Mouse (Mus musculus): ENCODE results near the gene Eif4b. TPM values are rescaled to one million over a fixed set of nuclear protein-coding genes. Genes with fewer than 3 reads are reported as not detected.
"Not testable (repeated sequence)": the region's sequence is repeated elsewhere in the genome, so short reads cannot be mapped to it uniquely, and the experiment has no call there.

Eif4b gene
- polyA plus RNA-seq, 1 experiment = 93.9 TPM

- Histone ChIP-seq H3K4me1 (ENCODE audit: control insufficient read depth, insufficient read depth, insufficient read length, low read length) (no peaks in the 10 kb centered on the region), H3K27ac (replicated peaks; ENCODE audit: low read depth, low read length) (no peak overlapping the region), H3K4me3 (ENCODE audit: insufficient read depth, low read depth, low read length) (no peak overlapping the region)
These were observed 7.8 kb upstream of the Eif4b start for GRCm38 (mm10) chr15:102065661-102066325.

- no peak overlapping the region for H3K4me3 ChIP-seq (ENCODE audit: insufficient read depth, low read depth, low read length)
- H3K4me1 ChIP-seq (ENCODE audit: control insufficient read depth, insufficient read depth, insufficient read length, low read length) = peaks cover 7% of the 10 kb centered on the region; the same call in 1 of the 2 replicates
- H3K27ac ChIP-seq (replicated peaks; ENCODE audit: low read depth, low read length) = no peak overlapping the region
These were observed 2.8 kb upstream of the Eif4b start for GRCm38 (mm10) chr15:102070476-102071467.

GRCm38 (mm10) chr15:102072963-102073558 is 512 bp upstream of the Eif4b start:
- H3K27ac ChIP-seq (replicated peaks; ENCODE audit: low read depth, low read length) = 0 out of 2 replicates have a peak overlapping the region, but pooled peaks have one; percentile 6
- H3K4me1 ChIP-seq (ENCODE audit: control insufficient read depth, insufficient read depth, insufficient read length, low read length) = peaks cover 7% of the 10 kb centered on the region; the same call in 1 of the 2 replicates
- H3K4me3 ChIP-seq (ENCODE audit: insufficient read depth, low read depth, low read length) = peak overlapping the region; percentile 28

GRCm38 (mm10) chr15:102074070-102074731 is 628 bp downstream of the Eif4b start:
- H3K27ac ChIP-seq (replicated peaks; ENCODE audit: low read depth, low read length) = peak overlapping the region; percentile 81
- H3K4me3 ChIP-seq (ENCODE audit: insufficient read depth, low read depth, low read length) = peak overlapping the region; percentile 86
- peaks cover 7% of the 10 kb centered on the region; the same call in 1 of the 2 replicates for H3K4me1 ChIP-seq (ENCODE audit: control insufficient read depth, insufficient read depth, insufficient read length, low read length)

- peaks cover 7% of the 10 kb centered on the region; the same call in 1 of the 2 replicates for H3K4me1 ChIP-seq (ENCODE audit: control insufficient read depth, insufficient read depth, insufficient read length, low read length)
- no peak overlapping the region for H3K27ac ChIP-seq (replicated peaks; ENCODE audit: low read depth, low read length)
- H3K4me3 ChIP-seq (ENCODE audit: insufficient read depth, low read depth, low read length) = peak overlapping the region; percentile 86
These were observed 1.5 kb downstream of the Eif4b start for GRCm38 (mm10) chr15:102074876-102075585.

GRCm38 (mm10) chr15:102077111-102077677 is 3.6 kb downstream of the Eif4b start:
- H3K4me3 ChIP-seq (ENCODE audit: insufficient read depth, low read depth, low read length) = no peak overlapping the region
- H3K27ac ChIP-seq (replicated peaks; ENCODE audit: low read depth, low read length) = no peak overlapping the region
- H3K4me1 ChIP-seq (ENCODE audit: control insufficient read depth, insufficient read depth, insufficient read length, low read length) = peaks cover 7% of the 10 kb centered on the region

GRCm38 (mm10) chr15:102079221-102079620 is 5.6 kb downstream of the Eif4b start:
- H3K4me3 ChIP-seq (ENCODE audit: insufficient read depth, low read depth, low read length) = no peak overlapping the region
- H3K4me1 ChIP-seq (ENCODE audit: control insufficient read depth, insufficient read depth, insufficient read length, low read length) = peaks cover 7% of the 10 kb centered on the region
- H3K27ac ChIP-seq (replicated peaks; ENCODE audit: low read depth, low read length) = no peak overlapping the region

- not testable (repeated sequence) for H3K27ac ChIP-seq (replicated peaks; ENCODE audit: low read depth, low read length); H3K4me3 ChIP-seq (ENCODE audit: insufficient read depth, low read depth, low read length); H3K4me1 ChIP-seq (ENCODE audit: control insufficient read depth, insufficient read depth, insufficient read length, low read length)
These were observed 6.4 kb downstream of the Eif4b start for GRCm38 (mm10) chr15:102079924-102080323.

- H3K4me1 ChIP-seq (ENCODE audit: control insufficient read depth, insufficient read depth, insufficient read length, low read length) = peaks cover 2% of the 10 kb centered on the region; the same call in 1 of the 2 replicates
- no peak overlapping the region for H3K27ac ChIP-seq (replicated peaks; ENCODE audit: low read depth, low read length)
These were observed 6.9 kb downstream of the Eif4b start for GRCm38 (mm10) chr15:102080429-102080828.

GRCm38 (mm10) chr15:102082148-102082547 is 8.6 kb downstream of the Eif4b start:
- Histone ChIP-seq H3K27ac (replicated peaks; ENCODE audit: low read depth, low read length) (no peak overlapping the region), H3K4me1 (ENCODE audit: control insufficient read depth, insufficient read depth, insufficient read length, low read length) (no peaks in the 10 kb centered on the region; the same call in 1 of the 2 replicates), H3K4me3 (ENCODE audit: insufficient read depth, low read depth, low read length) (no peak overlapping the region)

More at GRCm38 (mm10) chr15:102080429-102080828, 6.9 kb downstream of the Eif4b start:
- H3K4me3 ChIP-seq (ENCODE audit: insufficient read depth, low read depth, low read length) = no peak overlapping the region

GRCm38 (mm10) chr15:102083028-102083427 is 9.5 kb downstream of the Eif4b start:
- H3K4me1 ChIP-seq (ENCODE audit: control insufficient read depth, insufficient read depth, insufficient read length, low read length) = no peaks in the 10 kb centered on the region; the same call in 1 of the 2 replicates
- H3K27ac ChIP-seq (replicated peaks; ENCODE audit: low read depth, low read length) = no peak overlapping the region
- H3K4me3 ChIP-seq (ENCODE audit: insufficient read depth, low read depth, low read length) = no peak overlapping the region

- Histone ChIP-seq H3K4me1 (ENCODE audit: control insufficient read depth, insufficient read depth, insufficient read length, low read length) (peaks cover 8% of the 10 kb centered on the region), H3K4me3 (ENCODE audit: insufficient read depth, low read depth, low read length) (no peak overlapping the region), H3K27ac (replicated peaks; ENCODE audit: low read depth, low read length) (no peak overlapping the region)
These were observed 16.5 kb downstream of the Eif4b start for GRCm38 (mm10) chr15:102089914-102090585.

GRCm38 (mm10) chr15:102091063-102091679 is 17.6 kb downstream of the Eif4b start:
- Histone ChIP-seq H3K4me3 (ENCODE audit: insufficient read depth, low read depth, low read length) (no peak overlapping the region), H3K27ac (replicated peaks; ENCODE audit: low read depth, low read length) (0 out of 2 replicates have a peak overlapping the region, but pooled peaks have one; percentile 4), H3K4me1 (ENCODE audit: control insufficient read depth, insufficient read depth, insufficient read length, low read length) (peaks cover 9% of the 10 kb centered on the region)

All from brown adipose tissue, adult 24 weeks (tissue).